Mouse (Mus musculus) heart, postnatal 36 days (tissue): Measurements from ENCODE around the gene Kat5. TPM values are rescaled to one million over a fixed set of nuclear protein-coding genes. Genes with fewer than 3 reads are reported as not detected.

ENCODE experiments used
- DNase-seq, 2 experiments: peaks; one replicate each; pipeline ENCODE4 v3.0.0; 2021 to 2022
- intact Hi-C: fragments of 180-260 bp; cut with DNase I; formaldehyde crosslinking; loops from one replicate; pipeline ENCODE4 v1.15.1; 2025
- total RNA-seq, 2 experiments: library from RNA; stranded (reverse); gene quantifications; 2 replicates each; pipeline ENCODE4 v1.2.3; 2021

Gene Kat5
- total RNA-seq, 2 experiments from 2014 or later: 30.3 to 37.0 TPM

DNA sequence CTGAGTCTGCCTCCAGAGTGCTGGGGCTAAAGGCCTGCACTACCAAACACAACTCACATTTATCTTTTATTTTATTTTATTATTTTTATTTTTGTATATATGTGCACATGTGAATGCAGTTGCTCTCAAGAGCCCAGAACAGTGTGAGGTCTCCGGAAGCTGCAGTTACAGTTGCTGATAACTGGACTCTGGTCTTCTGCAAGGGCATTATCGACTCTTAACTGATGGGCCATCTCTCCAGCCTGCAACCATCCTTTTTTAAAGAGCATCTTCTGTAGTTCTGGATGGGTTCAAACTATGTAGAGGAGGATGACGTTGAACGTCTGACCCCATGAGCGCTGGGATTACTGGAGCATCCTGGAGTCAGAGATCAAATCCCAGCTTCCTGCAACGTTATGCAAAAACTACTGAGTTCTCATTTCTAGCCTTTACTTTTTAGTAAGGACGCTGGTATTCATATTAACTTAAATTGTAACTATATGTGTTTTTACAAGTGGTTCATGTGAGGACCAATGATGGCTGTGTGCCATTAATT is 26.1 kb upstream of the Kat5 start:
- DNase-seq: no peak

DNA sequence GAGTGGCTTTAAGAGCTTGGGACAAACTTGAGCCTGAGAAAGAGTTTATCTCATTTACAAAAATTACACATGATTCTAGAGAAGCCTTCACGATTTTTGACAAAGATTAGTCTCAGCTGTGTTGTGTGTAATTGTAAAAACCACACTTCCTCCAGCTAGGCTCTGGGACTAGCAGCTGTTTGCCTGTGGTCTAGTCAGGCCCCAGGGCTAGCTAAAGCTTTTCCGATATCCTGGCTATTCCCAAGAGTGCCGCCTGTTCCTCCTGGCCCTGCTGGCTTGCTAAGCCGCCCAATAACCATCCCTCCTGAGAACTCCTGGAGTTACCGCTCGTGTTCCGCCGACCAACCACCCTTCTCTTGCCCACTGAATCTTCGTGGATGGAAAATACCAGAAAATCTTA is 22.1 kb upstream of the Kat5 start:
- intact Hi-C loops: no loop called here

More for the DNA sequence above, 26.1 kb upstream of the Kat5 start:
- intact Hi-C loops: loop anchor here (2.0 to 5.0 kb wide), 2 partner anchors 53 to 91 kb away; partner anchors contain the start of genes Ehbp1l1, Fam89b, Map3k11 and Pcnx3

DNA sequence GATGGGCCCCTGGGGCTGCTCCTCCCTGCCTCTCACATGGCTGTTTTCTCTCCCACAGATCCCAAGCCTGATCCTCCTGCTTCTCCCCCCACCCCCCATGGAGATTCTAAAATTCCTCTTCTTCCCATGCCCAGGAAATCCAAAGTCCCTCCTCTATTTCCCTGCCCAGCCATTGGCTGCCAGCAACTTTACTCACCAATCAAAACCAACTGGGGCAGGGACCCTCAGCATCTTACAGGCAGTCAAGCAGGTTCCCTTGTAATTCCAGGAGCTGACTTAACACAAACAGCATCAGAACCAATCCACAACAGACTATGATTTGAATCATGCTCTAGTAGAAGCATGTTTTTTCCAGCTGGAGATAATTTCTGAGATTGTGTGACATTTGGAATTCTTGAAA is 19.9 kb upstream of the Kat5 start:
- no peak for DNase-seq
- intact Hi-C loops: no loop called here

More for the DNA sequence above, 22.1 kb upstream of the Kat5 start:
- no peak for DNase-seq

DNA sequence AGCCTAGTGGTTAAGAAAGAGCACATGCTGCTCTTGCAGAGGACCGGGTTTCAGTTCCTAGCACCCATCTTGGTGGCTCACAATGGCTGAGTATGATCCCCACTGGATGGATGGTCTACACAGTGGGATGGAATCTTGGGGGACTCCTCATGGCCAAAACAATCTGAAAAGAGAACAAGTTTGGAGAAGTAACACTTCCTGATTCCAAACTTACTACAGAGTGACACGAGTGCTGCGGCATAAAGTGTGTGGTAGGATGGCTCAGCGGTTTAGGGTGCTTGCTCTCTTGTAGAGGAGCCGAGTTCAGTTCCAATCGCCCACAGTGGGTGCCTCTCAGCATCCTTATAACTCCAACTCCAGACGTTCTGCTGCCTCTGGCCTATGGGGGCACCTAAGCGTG is 15.3 kb upstream of the Kat5 start:
- intact Hi-C loops: no loop called here
- DNase-seq: no peak

GRCm38 (mm10) chr19:5621884-5622283 is 11.8 kb upstream of the Kat5 start:
- intact Hi-C loops: no loop called here
- no peak for DNase-seq

GRCm38 (mm10) chr19:5620007-5620406 is 10.0 kb upstream of the Kat5 start:
- intact Hi-C loops: no loop called here
- DNase-seq: no peak

- DNase-seq: no peak
- intact Hi-C loops: no loop called here
Measured at GRCm38 (mm10) chr19:5614953-5615352, 4.9 kb upstream of the Kat5 start.

GRCm38 (mm10) chr19:5612762-5613411 is 2.9 kb upstream of the Kat5 start:
- intact Hi-C loops: no loop called here
- no peak for DNase-seq

DNA sequence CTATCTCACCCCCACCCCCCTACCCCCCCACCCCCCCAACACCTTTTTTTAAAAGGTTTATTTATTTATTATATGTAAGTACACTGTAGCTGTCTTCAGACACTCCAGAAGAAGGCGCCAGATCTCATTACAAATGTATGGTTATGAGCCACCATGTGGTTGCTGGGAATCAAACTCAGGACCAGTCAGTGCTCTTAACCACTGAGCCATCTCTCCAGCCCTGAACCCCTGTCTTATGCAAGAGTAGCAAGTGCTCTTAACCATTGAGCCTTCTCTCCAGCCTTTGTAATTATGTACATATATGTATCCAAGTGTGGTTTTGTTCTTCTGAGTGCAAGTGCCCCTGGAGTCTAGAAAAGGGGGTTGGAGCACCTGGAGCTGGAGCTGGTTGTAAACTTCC is 1.9 kb upstream of the Kat5 start:
- intact Hi-C loops: loop anchor here (2.0 kb wide), 1 partner anchor 49 kb away; no protein-coding TSS in a partner anchor

DNA sequence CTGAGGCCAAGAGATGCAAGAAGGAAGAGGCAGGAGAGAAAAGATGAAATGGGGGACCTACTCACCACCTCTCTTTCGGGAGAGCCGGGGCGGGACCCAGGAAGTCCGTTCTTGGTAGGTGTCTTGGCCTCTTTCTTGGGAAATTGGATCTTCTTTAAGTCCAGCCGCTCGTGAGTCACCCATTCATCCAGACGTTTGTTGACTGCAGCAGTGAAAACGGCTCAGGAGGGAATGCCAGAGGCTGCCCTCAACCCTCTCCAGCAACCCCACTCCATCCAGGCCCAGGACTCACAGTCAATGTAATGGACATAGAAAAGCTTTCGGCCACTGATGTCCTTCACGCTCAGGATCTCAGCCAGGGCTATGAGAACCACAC is 878 bp downstream of the Kat5 start:
- intact Hi-C loops: loop anchor here (2.0 kb wide), 1 partner anchor 78 kb away; no protein-coding TSS in a partner anchor
- DNase-seq: no peak

More for the DNA sequence above, 1.9 kb upstream of the Kat5 start:
- no peak for DNase-seq

DNA sequence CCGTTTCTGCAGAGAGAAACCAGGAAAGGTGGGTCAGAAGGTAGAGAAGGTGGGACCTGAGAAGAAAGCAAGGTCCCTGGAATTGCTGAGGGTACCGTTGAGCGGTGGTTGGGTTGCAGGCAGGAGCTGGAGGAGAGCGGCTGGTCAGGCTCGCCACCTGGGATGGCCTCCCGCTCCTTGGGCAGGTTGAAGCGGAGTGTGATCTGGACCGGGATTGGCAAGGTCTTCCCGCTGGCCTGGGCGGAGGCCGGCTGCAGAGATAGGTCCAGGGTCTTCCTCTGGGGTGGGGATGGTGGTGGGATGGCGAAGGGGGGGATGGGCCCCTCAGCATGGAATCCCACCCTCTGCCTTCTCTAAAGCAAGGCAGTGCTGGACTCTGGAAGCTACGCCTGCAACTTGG is 1.3 kb downstream of the Kat5 start:
- DNase-seq: no peak

DNA sequence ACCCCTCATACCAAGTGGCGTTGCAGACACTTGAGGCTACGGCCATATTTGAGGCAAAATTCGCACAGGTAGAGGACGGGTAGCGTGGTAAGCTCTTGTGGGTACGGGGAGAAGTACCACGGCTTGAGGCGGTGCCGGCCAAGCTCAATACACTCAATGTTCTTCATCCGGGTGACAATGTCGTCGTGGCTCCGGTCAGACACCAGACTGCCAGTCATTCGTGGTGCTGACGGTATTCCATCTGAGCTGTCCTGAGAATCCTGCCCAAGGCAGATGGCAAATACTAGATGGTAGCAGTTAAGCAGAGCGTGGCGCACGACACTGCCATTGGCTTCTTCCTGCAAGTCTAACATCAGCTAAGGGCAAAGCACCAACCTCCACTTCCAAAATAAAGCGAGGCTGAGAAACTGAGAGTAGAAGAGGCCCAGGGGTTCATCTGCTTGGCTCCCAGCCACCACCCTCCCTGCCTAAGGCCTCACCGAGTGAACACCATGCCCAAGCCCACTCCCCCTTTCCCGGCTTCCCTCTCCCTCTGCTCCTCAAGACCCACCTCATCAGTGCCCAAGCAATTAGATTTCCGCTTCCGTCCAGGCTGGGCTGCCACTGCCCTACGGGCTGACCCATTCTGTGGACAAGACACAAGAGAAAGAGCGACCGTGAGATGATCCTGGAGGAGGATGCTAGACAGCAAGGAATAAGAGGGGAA is 2.2 kb downstream of the Kat5 start:
- DNase-seq: no peak

More for the DNA sequence above, 1.3 kb downstream of the Kat5 start:
- intact Hi-C loops: loop anchor here (2.0 kb wide), 1 partner anchor 78 kb away; no protein-coding TSS in a partner anchor

DNA sequence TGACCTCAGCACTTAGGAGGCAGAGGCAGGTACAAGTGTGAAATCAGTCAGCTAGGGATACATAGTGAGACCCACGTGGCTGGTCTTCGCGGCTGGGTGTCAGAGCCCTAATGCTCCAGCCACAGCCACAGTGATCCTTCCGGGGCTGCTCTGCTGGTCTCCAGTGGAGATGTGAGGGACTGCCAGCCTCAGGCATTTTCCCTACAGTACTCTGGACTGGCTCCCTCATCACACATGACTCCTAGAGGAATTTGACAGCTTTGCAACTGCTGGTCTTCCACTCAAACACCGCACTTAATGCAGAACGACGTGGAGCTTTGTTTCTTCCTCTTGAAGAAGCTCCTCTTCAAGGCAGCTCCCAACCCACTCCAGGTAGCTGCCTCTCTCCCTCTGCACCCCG is 3.8 kb downstream of the Kat5 start:
- no peak for DNase-seq
- intact Hi-C loops: no loop called here

More for the DNA sequence above, 2.2 kb downstream of the Kat5 start:
- intact Hi-C loops: loop anchor here (2.0 kb wide), 1 partner anchor 79 kb away; no protein-coding TSS in a partner anchor

GRCm38 (mm10) chr19:5605126-5605525 is 4.9 kb downstream of the Kat5 start:
- no peak for DNase-seq
- intact Hi-C loops: no loop called here

GRCm38 (mm10) chr19:5603664-5604063 is 6.4 kb downstream of the Kat5 start:
- intact Hi-C loops: no loop called here

GRCm38 (mm10) chr19:5601752-5602541 is 8.1 kb downstream of the Kat5 start, which contains the start of gene Rnaseh2c:
Gene Rnaseh2c (plus strand): TSS chr19:5601873.
- DNase-seq: peak; percentile 65 to 75
- intact Hi-C loops: no loop called here

More at GRCm38 (mm10) chr19:5603664-5604063, 6.4 kb downstream of the Kat5 start:
- no peak for DNase-seq

GRCm38 (mm10) chr19:5599224-5599623 is 10.8 kb downstream of the Kat5 start:
- intact Hi-C loops: no loop called here
- DNase-seq: no peak

GRCm38 (mm10) chr19:5591888-5592287 is 18.1 kb downstream of the Kat5 start:
- intact Hi-C loops: no loop called here
- no peak for DNase-seq

DNA sequence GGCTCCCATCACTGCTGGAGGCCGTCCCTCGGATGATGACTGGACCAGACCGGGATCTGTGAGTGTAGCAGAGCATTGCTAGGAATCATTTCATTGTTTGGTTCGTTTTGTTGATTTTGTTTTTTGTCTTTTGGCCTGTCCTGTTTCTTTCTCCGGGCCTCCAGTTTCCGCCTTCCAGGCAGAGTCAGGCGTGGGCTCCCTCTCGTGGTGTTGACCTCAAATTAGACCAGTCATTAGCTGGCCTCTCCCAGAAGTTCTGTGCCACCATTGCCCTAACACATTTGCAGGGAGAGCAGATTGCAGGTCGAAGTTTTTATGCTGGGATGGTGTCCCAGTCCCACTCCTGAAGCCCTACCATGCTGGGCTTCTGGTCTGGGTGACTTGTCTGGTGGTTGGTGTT is 20.9 kb downstream of the Kat5 start:
- intact Hi-C loops: no loop called here
- no peak for DNase-seq

GRCm38 (mm10) chr19:5581995-5582394 is 28.0 kb downstream of the Kat5 start:
- intact Hi-C loops: no loop called here

DNA sequence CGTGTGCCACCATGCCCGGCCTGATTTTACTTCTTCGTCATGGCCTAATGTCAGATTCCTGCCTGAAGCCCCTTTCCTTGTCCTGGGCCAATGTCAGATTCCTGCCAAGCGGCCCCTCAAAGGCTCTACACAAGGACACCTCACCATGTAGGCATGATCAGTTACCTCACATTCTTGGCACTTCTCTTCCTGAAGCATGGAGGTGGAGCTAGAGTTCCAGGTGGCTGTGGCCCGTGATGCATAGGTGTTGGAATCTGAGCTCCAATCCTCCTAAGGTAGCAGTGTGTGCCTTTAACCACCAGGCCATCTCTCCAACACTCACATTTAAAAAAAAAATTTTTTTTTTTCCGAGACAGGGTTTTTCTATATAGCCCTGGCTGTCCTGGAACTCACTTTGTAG is 29.3 kb downstream of the Kat5 start:
- intact Hi-C loops: no loop called here
- DNase-seq: no peak

More at GRCm38 (mm10) chr19:5581995-5582394, 28.0 kb downstream of the Kat5 start:
- no peak for DNase-seq
